Mouse (Mus musculus): ENCODE measurements at regions not wholly inside any gene's neighbourhood (a gene's known extent, or its start where the extent isn't known, plus 50 kb on each side); places are given as distances from the start of the nearest gene placed in this dataset.

- no peak for DNase-seq (ENCODE audit: low spot score)
These were observed 223.5 kb upstream of the Mvb12b start for GRCm38 (mm10) chr2:34111286-34111685.

GRCm38 (mm10) chr2:34110582-34110981 lies 222.8 kb upstream of the Mvb12b start:
- DNase-seq (ENCODE audit: low spot score) = no peak

GRCm38 (mm10) chr2:34107566-34108303 lies 220.0 kb upstream of the Mvb12b start:
- no peak for DNase-seq (ENCODE audit: low spot score)

GRCm38 (mm10) chr2:34106837-34107565 lies 219.3 kb upstream of the Mvb12b start:
- peak; percentile 67 for DNase-seq (ENCODE audit: low spot score)

GRCm38 (mm10) chr2:34106245-34106644 lies 218.5 kb upstream of the Mvb12b start:
- peak; percentile 37 for DNase-seq (ENCODE audit: low spot score)

- DNase-seq (ENCODE audit: low spot score) = peak; percentile 60
These were observed 217.7 kb upstream of the Mvb12b start for GRCm38 (mm10) chr2:34105271-34106051.

- DNase-seq (ENCODE audit: low spot score) = no peak
These were observed 210.3 kb upstream of the Mvb12b start for GRCm38 (mm10) chr2:34098004-34098547.

GRCm38 (mm10) chr2:34096561-34096960 lies 208.8 kb upstream of the Mvb12b start:
- DNase-seq (ENCODE audit: low spot score) = no peak

- DNase-seq (ENCODE audit: low spot score) = no peak
These were observed 201.1 kb upstream of the Mvb12b start for GRCm38 (mm10) chr2:34088832-34089231.

GRCm38 (mm10) chr2:34086130-34086529 lies 198.4 kb upstream of the Mvb12b start:
- no peak for DNase-seq (ENCODE audit: low spot score)

- DNase-seq (ENCODE audit: low spot score) = peak; percentile 62
These were observed 196.8 kb upstream of the Mvb12b start for GRCm38 (mm10) chr2:34084513-34084912.

GRCm38 (mm10) chr2:34082486-34082885 lies 194.7 kb upstream of the Mvb12b start:
- DNase-seq (ENCODE audit: low spot score) = no peak

GRCm38 (mm10) chr2:34080176-34080575 lies 192.4 kb upstream of the Mvb12b start:
- peak; percentile 49 for DNase-seq (ENCODE audit: low spot score)

GRCm38 (mm10) chr2:34079282-34079681 lies 191.5 kb upstream of the Mvb12b start:
- DNase-seq (ENCODE audit: low spot score) = no peak

GRCm38 (mm10) chr2:34078875-34079262 lies 191.1 kb upstream of the Mvb12b start:
- no peak for DNase-seq (ENCODE audit: low spot score)

- DNase-seq (ENCODE audit: low spot score) = peak; percentile 78
These were observed 190.6 kb upstream of the Mvb12b start for GRCm38 (mm10) chr2:34078248-34078874.

GRCm38 (mm10) chr2:34076346-34076745 lies 188.6 kb upstream of the Mvb12b start:
- DNase-seq (ENCODE audit: low spot score) = no peak

GRCm38 (mm10) chr2:34074066-34074465 lies 186.3 kb upstream of the Mvb12b start:
- no peak for DNase-seq (ENCODE audit: low spot score)

GRCm38 (mm10) chr2:34065592-34065991 lies 177.8 kb upstream of the Mvb12b start:
- no peak for DNase-seq (ENCODE audit: low spot score)

- peak; percentile 75 for DNase-seq (ENCODE audit: low spot score)
These were observed 177.3 kb upstream of the Mvb12b start for GRCm38 (mm10) chr2:34065090-34065489.

- no peak for DNase-seq (ENCODE audit: low spot score)
These were observed 168.8 kb upstream of the Mvb12b start for GRCm38 (mm10) chr2:34056552-34056951.

- no peak for DNase-seq (ENCODE audit: low spot score)
These were observed 155.3 kb upstream of the Mvb12b start for GRCm38 (mm10) chr2:34043064-34043463.

Data from embryo, embryonic 10.5 days (tissue).